Mouse (Mus musculus): ENCODE measurements around the gene Fam126b. TPM values are rescaled to one million over a fixed set of nuclear protein-coding genes. Genes with fewer than 3 reads are reported as not detected.
A peak's percentile ranks its signal among the peaks of the same experiment; 100 is the strongest.
"Not testable (repeated sequence)": the region's sequence is repeated elsewhere in the genome, so short reads cannot be mapped to it uniquely, and the experiment has no call there.

Gene Fam126b
- polyA plus RNA-seq (2012; rRNA removed), result 3.1 and 3.2 TPM in 2 replicates
- 7.2 and 8.9 TPM in 2 replicates for polyA plus RNA-seq (2014; fragmentation: Nextera tagmentation; extraction: Ambion mirVana)

- Histone ChIP-seq H3K9me3 (ENCODE audit: control insufficient read depth, low read length) (no peaks in the 10 kb centered on the region), H3K4me1 (ENCODE audit: control insufficient read depth, insufficient read depth, low read length) (peaks cover 13% of the 10 kb centered on the region), H3K27me3 (ENCODE audit: control insufficient read depth, insufficient read depth, low read length) (no peaks in the 10 kb centered on the region), H3K9ac (ENCODE audit: low read depth, low read length, severe bottlenecking) (peak within 1 kb of the TSS; percentile 77), H3K36me3 (ENCODE audit: control insufficient read depth, insufficient read depth, low read length) (0 out of 2 replicates have a peak, but pooled peaks cover 5% of the 10 kb centered on the region), H3K4me3 (replicated peaks; ENCODE audit: low read length) (peak within 1 kb of the TSS; percentile 78), H3K27ac (replicated peaks; ENCODE audit: low read depth, low read length) (peak within 1 kb of the TSS; percentile 71), H3K4me2 (replicated peaks; ENCODE audit: low read depth, low read length, severe bottlenecking) (peak within 1 kb of the TSS; percentile 82)
- ATAC-seq (ENCODE audit: low FRiP score, low read depth) (peak; percentile 98), DNase-seq (ENCODE audit: low spot score) (peak; percentile 93)
- WGBS, result under 1% methylated on average over 41 of the region's 41 CpGs
- peak; percentile 57; the same call in 1 of the 2 replicates for TF ChIP-seq POLR2A (IDR thresholded peaks at IDR 0.05; ENCODE audit: borderline replicate concordance, extremely low read depth, insufficient read depth, insufficient read length)
Measured at GRCm38 (mm10) chr1:58586171-58586997, at the start of gene Fam126b, which contains the start of gene Ndufb3. TSS of gene Fam126b (minus strand) at chr1:58586323. TSS of gene Ndufb3 (plus strand) at chr1:58586384.

DNA sequence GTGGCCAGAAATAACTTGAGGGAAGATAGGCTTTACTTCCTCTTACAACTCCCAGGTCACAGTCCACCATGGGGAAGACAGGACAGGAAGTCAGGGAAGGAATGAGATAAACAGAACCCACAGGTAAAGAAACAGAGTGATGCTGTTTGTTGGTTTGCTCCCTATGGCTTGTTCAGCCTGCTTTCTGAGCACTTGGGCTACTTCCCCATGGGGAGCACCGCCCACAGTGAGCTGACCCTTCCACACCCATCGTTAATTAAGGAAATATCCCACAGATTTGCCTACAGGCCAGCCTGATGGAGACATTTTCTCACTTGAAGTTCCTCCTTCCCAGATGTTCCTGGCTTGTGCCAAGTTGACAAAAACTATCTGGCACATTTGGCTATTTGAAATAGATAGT, 42.7 kb upstream of the Fam126b start:
- DNase-seq (ENCODE audit: low spot score); H3K9me3 ChIP-seq (ENCODE audit: control insufficient read depth, low read length); H3K27me3 ChIP-seq (ENCODE audit: control insufficient read depth, insufficient read depth, low read length); H3K4me1 ChIP-seq (ENCODE audit: control insufficient read depth, insufficient read depth, low read length); H3K36me3 ChIP-seq (ENCODE audit: control insufficient read depth, insufficient read depth, low read length); H3K27ac ChIP-seq (replicated peaks; ENCODE audit: low read depth, low read length); H3K4me2 ChIP-seq (replicated peaks; ENCODE audit: low read depth, low read length, severe bottlenecking); H3K4me3 ChIP-seq (replicated peaks; ENCODE audit: low read length); ATAC-seq (ENCODE audit: low FRiP score, low read depth); H3K9ac ChIP-seq (ENCODE audit: low read depth, low read length, severe bottlenecking): not testable (repeated sequence)
- 40% methylated on average over 1 of the region's 2 CpGs for WGBS

- Histone ChIP-seq H3K27ac (replicated peaks; ENCODE audit: low read depth, low read length) (no peak overlapping the region), H3K27me3 (ENCODE audit: control insufficient read depth, insufficient read depth, low read length) (no peaks in the 10 kb centered on the region), H3K9me3 (ENCODE audit: control insufficient read depth, low read length) (no peaks in the 10 kb centered on the region), H3K9ac (ENCODE audit: low read depth, low read length, severe bottlenecking) (no peak overlapping the region), H3K4me1 (ENCODE audit: control insufficient read depth, insufficient read depth, low read length) (no peaks in the 10 kb centered on the region), H3K36me3 (ENCODE audit: control insufficient read depth, insufficient read depth, low read length) (no peaks in the 10 kb centered on the region), H3K4me2 (replicated peaks; ENCODE audit: low read depth, low read length, severe bottlenecking) (no peak overlapping the region), H3K4me3 (replicated peaks; ENCODE audit: low read length) (no peak overlapping the region)
- DNase-seq (ENCODE audit: low spot score) (no peak), ATAC-seq (ENCODE audit: low FRiP score, low read depth) (no peak)
- WGBS, result 64% methylated on average over 7 of the region's 7 CpGs
- TF ChIP-seq POLR2A (IDR thresholded peaks at IDR 0.05; ENCODE audit: borderline replicate concordance, extremely low read depth, insufficient read depth, insufficient read length), result no peak
Measured at GRCm38 (mm10) chr1:58621996-58622748, 36.0 kb upstream of the Fam126b start.

DNA sequence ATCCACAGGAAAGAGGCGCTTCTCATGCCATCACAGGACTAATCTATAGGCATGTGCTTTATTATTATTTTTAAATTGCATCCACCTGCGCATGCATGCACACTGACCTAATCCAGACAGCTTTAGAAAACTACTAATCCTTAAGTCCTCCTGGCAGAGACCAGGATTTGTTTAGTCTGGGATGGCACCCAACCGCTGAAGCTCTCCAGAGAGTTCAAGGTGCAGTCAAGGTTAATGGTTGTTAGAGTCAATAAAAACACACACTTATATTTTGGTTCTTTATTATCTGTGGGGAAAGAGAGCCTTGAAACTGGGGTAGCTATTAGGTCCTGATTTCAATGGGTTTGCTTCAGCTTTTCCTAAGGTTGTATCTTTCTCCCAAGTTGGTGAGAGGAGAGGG, 35.1 kb upstream of the Fam126b start:
- Histone ChIP-seq H3K36me3 (ENCODE audit: control insufficient read depth, insufficient read depth, low read length) (no peaks in the 10 kb centered on the region), H3K9me3 (ENCODE audit: control insufficient read depth, low read length) (no peaks in the 10 kb centered on the region), H3K27ac (replicated peaks; ENCODE audit: low read depth, low read length) (no peak overlapping the region), H3K4me1 (ENCODE audit: control insufficient read depth, insufficient read depth, low read length) (no peaks in the 10 kb centered on the region), H3K9ac (ENCODE audit: low read depth, low read length, severe bottlenecking) (no peak overlapping the region), H3K4me3 (replicated peaks; ENCODE audit: low read length) (no peak overlapping the region), H3K4me2 (replicated peaks; ENCODE audit: low read depth, low read length, severe bottlenecking) (no peak overlapping the region), H3K27me3 (ENCODE audit: control insufficient read depth, insufficient read depth, low read length) (no peaks in the 10 kb centered on the region)
- DNase-seq (ENCODE audit: low spot score), result no peak
- TF ChIP-seq POLR2A (IDR thresholded peaks at IDR 0.05; ENCODE audit: borderline replicate concordance, extremely low read depth, insufficient read depth, insufficient read length), result no peak
- WGBS, result 84% methylated on average over 3 of the region's 3 CpGs
- no peak for ATAC-seq (ENCODE audit: low FRiP score, low read depth)

- DNase-seq (ENCODE audit: low spot score) (no peak), ATAC-seq (ENCODE audit: low FRiP score, low read depth) (no peak)
- no peak overlapping the region for H3K9ac ChIP-seq (ENCODE audit: low read depth, low read length, severe bottlenecking)
- H3K27ac ChIP-seq (replicated peaks; ENCODE audit: low read depth, low read length), result no peak overlapping the region
- H3K9me3 ChIP-seq (ENCODE audit: control insufficient read depth, low read length), result no peaks in the 10 kb centered on the region
- TF ChIP-seq POLR2A (IDR thresholded peaks at IDR 0.05; ENCODE audit: borderline replicate concordance, extremely low read depth, insufficient read depth, insufficient read length), result no peak
- 82% methylated on average over 2 of the region's 2 CpGs for WGBS
- H3K36me3 ChIP-seq (ENCODE audit: control insufficient read depth, insufficient read depth, low read length), result no peaks in the 10 kb centered on the region
- no peaks in the 10 kb centered on the region for H3K27me3 ChIP-seq (ENCODE audit: control insufficient read depth, insufficient read depth, low read length)
- H3K4me1 ChIP-seq (ENCODE audit: control insufficient read depth, insufficient read depth, low read length), result no peaks in the 10 kb centered on the region
- H3K4me2 ChIP-seq (replicated peaks; ENCODE audit: low read depth, low read length, severe bottlenecking), result no peak overlapping the region
- H3K4me3 ChIP-seq (replicated peaks; ENCODE audit: low read length), result no peak overlapping the region
Measured at GRCm38 (mm10) chr1:58618766-58619165, 32.6 kb upstream of the Fam126b start.

Measured in limb, embryonic 14.5 days (tissue).